Mouse (Mus musculus): ENCODE measurements at regions not wholly inside any gene's neighbourhood (a gene's known extent, or its start where the extent isn't known, plus 50 kb on each side); places are given as distances from the start of the nearest gene placed in this dataset.

GRCm38 (mm10) chr4:70844742-70845141 is 309.9 kb upstream of the Megf9 start:
- DNase-seq (ENCODE audit: low read depth): no peak

- no peak for DNase-seq (ENCODE audit: low read depth)
Observed at GRCm38 (mm10) chr4:70810956-70811316, 276.1 kb upstream of the Megf9 start.

GRCm38 (mm10) chr4:70810311-70810955 is 275.6 kb upstream of the Megf9 start:
- no peak for DNase-seq (ENCODE audit: low read depth)

- DNase-seq (ENCODE audit: low read depth): no peak
Observed at GRCm38 (mm10) chr4:70804925-70805342, 270.1 kb upstream of the Megf9 start.

GRCm38 (mm10) chr4:70798483-70798882 is 263.7 kb upstream of the Megf9 start:
- no peak for DNase-seq (ENCODE audit: low read depth)

GRCm38 (mm10) chr4:70797935-70798334 is 263.1 kb upstream of the Megf9 start:
- no peak for DNase-seq (ENCODE audit: low read depth)

- no peak for DNase-seq (ENCODE audit: low read depth)
Observed at GRCm38 (mm10) chr4:70783487-70783886, 248.7 kb upstream of the Megf9 start.

- no peak for DNase-seq (ENCODE audit: low read depth)
Observed at GRCm38 (mm10) chr4:70781591-70781990, 246.8 kb upstream of the Megf9 start.

GRCm38 (mm10) chr4:70776273-70776672 is 241.5 kb upstream of the Megf9 start:
- no peak for DNase-seq (ENCODE audit: low read depth)

GRCm38 (mm10) chr4:70743425-70743824 is 208.6 kb upstream of the Megf9 start:
- no peak for DNase-seq (ENCODE audit: low read depth)

- no peak for DNase-seq (ENCODE audit: low read depth)
Observed at GRCm38 (mm10) chr4:70742002-70742401, 207.2 kb upstream of the Megf9 start.

GRCm38 (mm10) chr4:70741121-70741520 is 206.3 kb upstream of the Megf9 start:
- no peak for DNase-seq (ENCODE audit: low read depth)

- DNase-seq (ENCODE audit: low read depth): no peak
Observed at GRCm38 (mm10) chr4:70709126-70709689, 174.4 kb upstream of the Megf9 start.

GRCm38 (mm10) chr4:70705128-70705752 is 170.4 kb upstream of the Megf9 start:
- DNase-seq (ENCODE audit: low read depth): no peak

- no peak for DNase-seq (ENCODE audit: low read depth)
Observed at GRCm38 (mm10) chr4:70700894-70701293, 166.1 kb upstream of the Megf9 start.

GRCm38 (mm10) chr4:70664181-70664580 is 129.4 kb upstream of the Megf9 start:
- no peak for DNase-seq (ENCODE audit: low read depth)

GRCm38 (mm10) chr4:70621431-70621837 is 86.6 kb upstream of the Megf9 start:
- peak; percentile 92 for DNase-seq (ENCODE audit: low read depth)

GRCm38 (mm10) chr4:70619636-70620287 is 85.0 kb upstream of the Megf9 start:
- no peak for DNase-seq (ENCODE audit: low read depth)

GRCm38 (mm10) chr4:70615794-70616193 is 81.0 kb upstream of the Megf9 start:
- DNase-seq (ENCODE audit: low read depth): no peak

GRCm38 (mm10) chr4:70614411-70614810 is 79.6 kb upstream of the Megf9 start:
- DNase-seq (ENCODE audit: low read depth): no peak

GRCm38 (mm10) chr4:70603209-70603852 is 68.5 kb upstream of the Megf9 start:
- peak; percentile 75 for DNase-seq (ENCODE audit: low read depth)

GRCm38 (mm10) chr4:70601301-70601700 is 66.5 kb upstream of the Megf9 start:
- DNase-seq (ENCODE audit: low read depth): peak; percentile 74

All from NIH3T3 (cell line).